Mouse (Mus musculus) cortical plate, adult 2 months (tissue): ENCODE results near the gene Spata32.

ENCODE experiments used
- CTCF ChIP-seq: fragments of 200-500 bp; IDR thresholded peaks from 2 replicates; pipeline ENCODE4 v1.5.1; 2011; ENCODE audit warnings: mild to moderate bottlenecking, control low read depth, low read length; ENCODE audit not compliant: insufficient read depth; ENCODE audit errors: extremely low read depth
- POLR2A ChIP-seq: fragments of 200-500 bp; IDR thresholded peaks from 2 replicates; pipeline ENCODE4 v1.6.1; 2011; ENCODE audit warnings: mild to moderate bottlenecking, low read length, control low read depth; ENCODE audit not compliant: insufficient read depth; ENCODE audit errors: extremely low read depth

DNA sequence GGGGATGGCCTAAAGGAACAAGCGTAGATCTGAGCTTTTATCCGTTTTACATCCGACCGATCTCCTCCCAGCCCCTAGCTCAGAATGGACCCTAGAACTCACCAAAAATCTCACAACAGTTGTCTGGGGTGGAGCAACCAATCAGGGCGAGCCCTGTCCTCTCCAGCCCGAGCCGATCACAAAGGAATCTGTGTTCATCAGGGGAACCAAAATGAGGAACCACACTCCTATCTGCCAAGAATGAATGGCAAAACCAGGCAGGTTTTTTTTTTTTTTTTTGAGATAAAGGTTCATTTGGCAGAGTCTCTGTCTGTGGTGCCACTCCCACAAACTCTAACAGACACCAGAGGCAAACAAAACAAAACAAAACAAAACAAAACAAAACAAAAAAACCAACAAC, 47.0 kb upstream of the Spata32 start:
- TF ChIP-seq CTCF, result no peak
- TF ChIP-seq POLR2A, result no peak
